Mouse (Mus musculus) heart, adult 9 months (tissue): Measurements from ENCODE around the gene Olfr1056.
"Not testable (repeated sequence)": the region's sequence is repeated elsewhere in the genome, so short reads cannot be mapped to it uniquely, and the experiment has no call there.

Experiments used
- DNase-seq, 2 experiments: peaks; one replicate each; pipeline ENCODE4 v3.0.0; 2022; ENCODE audit warnings: low spot score in 2 of 2

Gene Olfr1056

GRCm38 (mm10) chr2:86362369-86362768 lies at the start of gene Olfr1056:
TSS of gene Olfr1056 (minus strand) at chr2:86362469.
- no peak for DNase-seq

DNA sequence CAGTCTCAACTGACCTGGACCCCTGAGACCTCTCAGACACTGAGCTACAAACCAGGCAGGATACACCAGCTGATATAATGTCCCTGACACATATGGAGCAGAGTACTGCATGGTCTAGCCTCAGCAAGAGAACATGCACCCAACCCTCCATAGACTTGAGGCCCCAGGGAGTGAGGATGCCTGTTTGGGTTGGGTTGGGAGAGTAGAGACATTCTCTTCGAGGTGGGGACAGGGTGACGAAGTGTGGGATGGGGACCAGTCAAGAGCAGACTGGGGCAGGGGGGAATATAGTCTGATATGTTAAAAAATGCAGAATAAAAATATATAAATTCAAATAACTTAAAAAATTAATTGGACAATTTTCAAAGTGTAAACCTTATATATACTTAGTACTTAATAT lies 32.8 kb upstream of the Olfr1056 start:
- no peak for DNase-seq

DNA sequence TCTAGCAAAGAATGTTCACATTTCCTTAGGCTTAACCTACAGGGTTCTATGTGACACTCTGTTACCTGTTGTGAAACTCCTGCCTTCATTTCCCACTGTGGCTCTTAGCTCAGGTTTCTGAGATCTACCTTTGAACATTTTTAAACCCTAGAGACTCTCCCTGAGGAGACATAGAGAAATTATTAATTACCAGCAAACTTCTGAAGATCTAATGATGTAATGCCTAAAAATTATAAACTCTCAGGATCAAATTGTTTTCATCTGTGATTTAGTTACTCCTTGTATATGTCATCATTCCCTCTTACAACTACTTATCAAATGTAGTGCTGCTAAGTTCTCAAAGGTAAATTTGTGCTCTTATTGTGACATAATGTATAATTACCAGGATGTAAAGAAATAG lies 26.2 kb upstream of the Olfr1056 start, which contains the start of gene Olfr1058:
Gene Olfr1058, minus strand, starts transcription at position 101 of the 400 bp plus-strand sequence.
- not testable (repeated sequence) for DNase-seq

GRCm38 (mm10) chr2:86378293-86378692 lies 16.0 kb upstream of the Olfr1056 start, which contains the start of gene Olfr1057:
TSS of gene Olfr1057 (minus strand) at chr2:86378393.
- DNase-seq, result no peak

- DNase-seq, result not testable (repeated sequence)
These were observed 4.1 kb upstream of the Olfr1056 start for GRCm38 (mm10) chr2:86366342-86366741.

DNA sequence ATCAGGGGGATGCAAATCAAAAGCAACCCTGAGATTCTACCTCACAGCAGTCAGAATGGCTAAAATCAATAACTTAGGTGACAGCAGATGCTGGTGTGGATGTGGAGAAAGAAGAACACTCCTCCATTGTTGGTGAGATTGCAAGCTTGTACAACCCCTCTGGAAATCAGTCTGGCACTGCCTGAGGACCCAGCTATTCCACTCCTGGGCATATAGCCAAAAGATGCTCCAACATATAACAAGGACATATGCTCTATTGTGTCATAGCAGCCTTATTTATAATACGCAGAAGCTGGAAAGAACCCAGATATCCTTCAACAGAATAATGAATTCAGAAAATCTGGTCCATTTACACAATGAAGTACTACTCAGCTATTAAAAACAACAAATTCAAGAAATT lies 10.5 kb downstream of the Olfr1056 start:
- DNase-seq, result not testable (repeated sequence)

- no peak for DNase-seq
These were observed 12.1 kb downstream of the Olfr1056 start, which contains the start of gene Olfr1055 for GRCm38 (mm10) chr2:86350184-86350583. TSS of gene Olfr1055 (minus strand) at chr2:86350284.

DNA sequence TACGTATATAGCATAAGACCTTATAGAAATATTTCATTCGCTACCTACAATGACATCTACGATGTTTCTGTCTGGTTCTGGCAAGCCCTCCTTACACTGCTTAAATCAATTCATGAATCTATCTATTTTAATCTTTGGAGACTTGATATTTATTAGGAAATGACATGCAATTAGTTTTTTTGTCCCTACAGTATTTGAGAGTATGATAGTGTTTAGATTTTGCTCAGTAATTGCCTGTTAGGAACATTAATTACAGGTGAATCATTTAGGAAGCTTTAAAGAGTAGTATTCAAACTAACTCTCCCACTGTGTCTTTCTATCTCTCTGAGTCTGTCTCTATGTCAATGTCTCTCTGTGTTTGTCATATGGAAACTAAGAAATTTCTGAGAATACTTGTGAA lies 26.9 kb downstream of the Olfr1056 start, which contains the start of gene Olfr1054:
Gene Olfr1054, minus strand, starts transcription at position 101 of the 400 bp plus-strand sequence.
- no peak for DNase-seq

DNA sequence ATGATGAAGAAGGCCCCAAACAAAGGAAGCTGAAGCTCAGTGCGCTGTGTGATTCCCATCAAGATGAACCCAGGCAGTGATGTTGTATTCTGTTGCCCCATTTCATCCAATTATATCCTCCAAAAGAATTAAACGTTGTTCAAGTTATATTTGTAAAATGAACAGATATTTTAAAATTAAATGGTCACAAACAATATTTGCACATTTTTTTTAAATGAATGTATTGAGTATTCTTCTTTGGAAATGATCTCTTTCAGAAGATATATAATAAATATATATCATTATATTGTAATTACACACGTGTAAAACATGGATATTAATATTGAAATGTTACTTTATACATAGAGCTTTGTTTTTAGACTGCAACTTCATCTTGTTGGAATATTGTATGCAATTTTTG lies 47.1 kb downstream of the Olfr1056 start, which contains the start of gene Olfr1053:
Gene Olfr1053, minus strand, starts transcription at position 101 of the 400 bp plus-strand sequence.
- DNase-seq, result no peak
